Mouse (Mus musculus) liver, postnatal 0 days (tissue): ENCODE measurements at regions not wholly inside any gene's neighbourhood (a gene's known extent, or its start where the extent isn't known, plus 50 kb on each side); places are given as distances from the start of the nearest gene placed in this dataset.

Source experiments
- CTCF ChIP-seq: sonication (generic); IDR thresholded peaks from 2 replicates; pipeline ENCODE4 v1.5.1; 2016; ENCODE audit warnings: antibody characterized with exemption, low read depth
- EP300 ChIP-seq: IDR thresholded peaks from 2 replicates; pipeline ENCODE4 v1.6.1; 2016; ENCODE audit warnings: antibody characterized with exemption, low read depth, mild to moderate bottlenecking

- TF ChIP-seq CTCF (no peak), EP300 (no peak)
Observed at GRCm38 (mm10) chr9:116464626-116465025, 289.5 kb upstream of the Tgfbr2 start.
